Mouse (Mus musculus) neural tube, embryonic 15.5 days (tissue): ENCODE data around the gene Nrm. TPM values are rescaled to one million over a fixed set of nuclear protein-coding genes. Genes with fewer than 3 reads are reported as not detected.

Experiments
- ATAC-seq: fragments of 200-750 bp; cut with Nextera tagmentation; 2 replicates; pipeline ENCODE4 v1.8.0; 2017; ENCODE audit warnings: mild to moderate bottlenecking, moderate TSS enrichment, moderate library complexity; ENCODE audit not compliant: low FRiP score
- H3K27ac ChIP-seq: fragments of 300-500 bp; sonication (generic); replicated peaks from 2 replicates; pipeline ENCODE4 v1.5.1; 2015; ENCODE audit warnings: mild to moderate bottlenecking, inconsistent platforms
- H3K27me3 ChIP-seq: fragments of 300-500 bp; sonication (generic); replicated peaks from 2 replicates; pipeline ENCODE4 v1.6.1; 2015; ENCODE audit warnings: inconsistent platforms
- H3K36me3 ChIP-seq: fragments of 300-500 bp; sonication (generic); 2 replicates; pipeline ENCODE4 v1.6.1; 2015; ENCODE audit warnings: inconsistent platforms
- H3K4me1 ChIP-seq: fragments of 300-500 bp; sonication (generic); 2 replicates; pipeline ENCODE4 v1.6.1; 2015; ENCODE audit warnings: inconsistent platforms
- H3K4me2 ChIP-seq: fragments of 300-500 bp; sonication (generic); 2 replicates; pipeline ENCODE4 v1.6.1; 2015; ENCODE audit warnings: inconsistent platforms, mild to moderate bottlenecking, moderate library complexity
- H3K4me3 ChIP-seq: fragments of 300-500 bp; sonication (generic); replicated peaks from 2 replicates; pipeline ENCODE4 v1.5.1; 2015; ENCODE audit warnings: mild to moderate bottlenecking, inconsistent platforms
- H3K9ac ChIP-seq: fragments of 300-500 bp; sonication (generic); replicated peaks from 2 replicates; pipeline ENCODE4 v1.6.1; 2015; ENCODE audit warnings: mild to moderate bottlenecking, inconsistent platforms
- H3K9me3 ChIP-seq: fragments of 300-500 bp; sonication (generic); replicated peaks from 2 replicates; pipeline ENCODE4 v1.6.1; 2016; ENCODE audit warnings: inconsistent platforms
- WGBS: fragments of 180-500 bp; shearing (Covaris S2); methylation state at CpG from one replicate; pipeline ENCODE4 v1.1.7; 2015; ENCODE audit warnings: mixed read lengths; 5-methylcytosine and 5-hydroxymethylcytosine counted together
- polyA plus RNA-seq: library from polyadenylated mRNA; unstranded; fragments of >200 nt; fragmentation: Nextera tagmentation; extraction: Ambion mirVana; gene quantifications from 2 replicates; pipeline ENCODE4 v1.2.1, GENCODE M21; 2015

Gene Nrm
- polyA plus RNA-seq, 1 experiment from 2014 or later: 17.6 TPM

GRCm38 (mm10) chr17:35822564-35822963 is 38.6 kb upstream of the Nrm start:
- H3K27me3 ChIP-seq: 0 out of 2 replicates have a peak, but pooled peaks cover 8% of the 10 kb centered on the region
- WGBS: 2% methylated on average over 11 of the region's 11 CpGs
- peak; percentile 11; the same call in 1 of the 2 replicates for ATAC-seq
- peak overlapping the region; percentile 94 for H3K4me2 ChIP-seq
- no peaks in the 10 kb centered on the region for H3K9me3 ChIP-seq
- peak overlapping the region; percentile 77 for H3K4me3 ChIP-seq
- H3K9ac ChIP-seq: peak overlapping the region; percentile 73
- peaks cover 41% of the 10 kb centered on the region for H3K4me1 ChIP-seq
- H3K27ac ChIP-seq: peak overlapping the region; percentile 88
- peaks cover 22% of the 10 kb centered on the region for H3K36me3 ChIP-seq

- H3K4me2 ChIP-seq: peak within 1 kb of the TSS; percentile 94
- H3K9ac ChIP-seq: peak within 1 kb of the TSS; percentile 73
- H3K27me3 ChIP-seq: 0 out of 2 replicates have a peak, but pooled peaks cover 8% of the 10 kb centered on the region
- H3K4me1 ChIP-seq: peaks cover 41% of the 10 kb centered on the region
- peak within 1 kb of the TSS; percentile 88 for H3K27ac ChIP-seq
- H3K36me3 ChIP-seq: peaks cover 29% of the 10 kb centered on the region
- H3K4me3 ChIP-seq: peak within 1 kb of the TSS; percentile 77
- under 1% methylated on average over 42 of the region's 47 CpGs for WGBS
- no peaks in the 10 kb centered on the region for H3K9me3 ChIP-seq
- ATAC-seq: peak; percentile 91
Observed at GRCm38 (mm10) chr17:35822964-35823937, 37.9 kb upstream of the Nrm start, which contains the start of gene Flot1. Flot1 (plus strand) TSS chr17:35823230.

- peak overlapping the region; percentile 94 for H3K4me2 ChIP-seq
- WGBS: 79% methylated on average over 7 of the region's 7 CpGs
- H3K9ac ChIP-seq: peak overlapping the region; percentile 73; the same call in 1 of the 2 replicates
- H3K27ac ChIP-seq: peak overlapping the region; percentile 88; the same call in 1 of the 2 replicates
- no peaks in the 10 kb centered on the region for H3K9me3 ChIP-seq
- H3K4me3 ChIP-seq: peak overlapping the region; percentile 77
- H3K36me3 ChIP-seq: peaks cover 29% of the 10 kb centered on the region
- ATAC-seq: no peak
- H3K4me1 ChIP-seq: peaks cover 43% of the 10 kb centered on the region
- 0 out of 2 replicates have a peak, but pooled peaks cover 8% of the 10 kb centered on the region for H3K27me3 ChIP-seq
Observed at GRCm38 (mm10) chr17:35824402-35824801, 36.7 kb upstream of the Nrm start.

- H3K4me3 ChIP-seq: no peak overlapping the region
- ATAC-seq: no peak
- peaks cover 31% of the 10 kb centered on the region for H3K36me3 ChIP-seq
- peak overlapping the region; percentile 2; the same call in 1 of the 2 replicates for H3K4me2 ChIP-seq
- H3K9ac ChIP-seq: no peak overlapping the region
- WGBS: 95% methylated on average over 13 of the region's 13 CpGs
- no peaks in the 10 kb centered on the region for H3K27me3 ChIP-seq
- no peaks in the 10 kb centered on the region for H3K9me3 ChIP-seq
- peaks cover 52% of the 10 kb centered on the region for H3K4me1 ChIP-seq
- H3K27ac ChIP-seq: no peak overlapping the region
Observed at GRCm38 (mm10) chr17:35825109-35825850, 35.8 kb upstream of the Nrm start.

GRCm38 (mm10) chr17:35829737-35830136 is 31.4 kb upstream of the Nrm start:
- Histone ChIP-seq H3K4me1 (peaks cover 41% of the 10 kb centered on the region), H3K9me3 (no peaks in the 10 kb centered on the region), H3K4me3 (0 out of 2 replicates have a peak overlapping the region, but pooled peaks have one; percentile 6), H3K27me3 (no peaks in the 10 kb centered on the region), H3K4me2 (peak overlapping the region; percentile 28), H3K27ac (no peak overlapping the region), H3K9ac (peak overlapping the region; percentile 30; the same call in 1 of the 2 replicates), H3K36me3 (peaks cover 68% of the 10 kb centered on the region)
- ATAC-seq: peak; percentile 55
- 3% methylated on average over 21 of the region's 21 CpGs for WGBS

- Histone ChIP-seq H3K27me3 (no peaks in the 10 kb centered on the region), H3K4me3 (no peak overlapping the region), H3K4me2 (no peak overlapping the region), H3K9ac (no peak overlapping the region), H3K36me3 (peaks cover 63% of the 10 kb centered on the region), H3K27ac (0 out of 2 replicates have a peak overlapping the region, but pooled peaks have one; percentile 28), H3K9me3 (no peaks in the 10 kb centered on the region), H3K4me1 (peaks cover 50% of the 10 kb centered on the region)
- WGBS: 61% methylated on average over 8 of the region's 8 CpGs
- no peak for ATAC-seq
Observed at GRCm38 (mm10) chr17:35832400-35833238, 28.5 kb upstream of the Nrm start.

- 32% methylated on average over 5 of the region's 5 CpGs for WGBS
- Histone ChIP-seq H3K27ac (0 out of 2 replicates have a peak overlapping the region, but pooled peaks have one; percentile 9), H3K4me1 (peaks cover 50% of the 10 kb centered on the region), H3K36me3 (peaks cover 56% of the 10 kb centered on the region), H3K9me3 (no peaks in the 10 kb centered on the region), H3K4me2 (peak overlapping the region; percentile 71; the same call in 1 of the 2 replicates), H3K4me3 (no peak overlapping the region), H3K9ac (no peak overlapping the region), H3K27me3 (no peaks in the 10 kb centered on the region)
- no peak for ATAC-seq
Observed at GRCm38 (mm10) chr17:35833239-35833751, 27.8 kb upstream of the Nrm start.

GRCm38 (mm10) chr17:35833894-35834293 is 27.2 kb upstream of the Nrm start:
- Histone ChIP-seq H3K4me1 (peaks cover 50% of the 10 kb centered on the region), H3K9ac (no peak overlapping the region), H3K27ac (0 out of 2 replicates have a peak overlapping the region, but pooled peaks have one; percentile 9), H3K9me3 (no peaks in the 10 kb centered on the region), H3K4me3 (no peak overlapping the region), H3K4me2 (peak overlapping the region; percentile 71), H3K36me3 (peaks cover 56% of the 10 kb centered on the region), H3K27me3 (no peaks in the 10 kb centered on the region)
- 56% methylated on average over 5 of the region's 5 CpGs for WGBS
- ATAC-seq: no peak

- 69% methylated on average over 26 of the region's 26 CpGs for WGBS
- H3K27me3 ChIP-seq: no peaks in the 10 kb centered on the region
- H3K36me3 ChIP-seq: peaks cover 56% of the 10 kb centered on the region
- H3K9me3 ChIP-seq: no peaks in the 10 kb centered on the region
- H3K4me3 ChIP-seq: peak overlapping the region; percentile 70
- peak overlapping the region; percentile 71 for H3K4me2 ChIP-seq
- no peak for ATAC-seq
- H3K9ac ChIP-seq: 0 out of 2 replicates have a peak overlapping the region, but pooled peaks have one; percentile 17
- peaks cover 53% of the 10 kb centered on the region for H3K4me1 ChIP-seq
- no peak overlapping the region; the same call in 1 of the 2 replicates for H3K27ac ChIP-seq
Observed at GRCm38 (mm10) chr17:35834696-35835422, 26.3 kb upstream of the Nrm start.
